Mouse (Mus musculus): ENCODE measurements around the gene Nr1h4.
"Not testable (repeated sequence)": the region's sequence is repeated elsewhere in the genome, so short reads cannot be mapped to it uniquely, and the experiment has no call there.

Gene Nr1h4

GRCm38 (mm10) chr10:89532929-89533727 lies at the start of gene Nr1h4:
TSS of gene Nr1h4 (minus strand) at chr10:89533585.
- peak; percentile 79 to 81 for DNase-seq

- no peak for DNase-seq
Measured at GRCm38 (mm10) chr10:89578801-89579200, 45.4 kb upstream of the Nr1h4 start.

GRCm38 (mm10) chr10:89577666-89578065 lies 44.3 kb upstream of the Nr1h4 start:
- no peak for DNase-seq

- no peak for DNase-seq
Measured at GRCm38 (mm10) chr10:89573421-89573820, 40.0 kb upstream of the Nr1h4 start.

GRCm38 (mm10) chr10:89572946-89573345 lies 39.6 kb upstream of the Nr1h4 start:
- DNase-seq: no peak

DNA sequence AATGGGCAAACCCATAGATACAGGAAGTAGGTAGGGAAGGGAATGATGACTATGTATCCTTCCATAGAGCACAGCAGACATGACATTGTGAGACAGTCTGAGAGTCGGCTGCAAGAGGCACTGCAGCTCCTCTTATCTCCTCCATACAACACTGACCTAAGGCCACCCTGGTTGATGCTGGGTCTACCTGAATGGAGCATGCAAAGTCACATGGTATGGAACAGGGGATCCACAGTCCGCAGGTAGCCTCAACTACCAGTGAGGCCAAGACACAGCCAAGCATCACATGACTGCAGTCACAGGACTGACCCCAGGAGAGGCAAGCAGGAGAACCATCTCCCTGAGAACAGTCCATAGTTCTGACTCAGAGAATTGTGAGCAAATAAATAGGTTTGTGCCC lies 34.0 kb upstream of the Nr1h4 start:
- DNase-seq: no peak

DNA sequence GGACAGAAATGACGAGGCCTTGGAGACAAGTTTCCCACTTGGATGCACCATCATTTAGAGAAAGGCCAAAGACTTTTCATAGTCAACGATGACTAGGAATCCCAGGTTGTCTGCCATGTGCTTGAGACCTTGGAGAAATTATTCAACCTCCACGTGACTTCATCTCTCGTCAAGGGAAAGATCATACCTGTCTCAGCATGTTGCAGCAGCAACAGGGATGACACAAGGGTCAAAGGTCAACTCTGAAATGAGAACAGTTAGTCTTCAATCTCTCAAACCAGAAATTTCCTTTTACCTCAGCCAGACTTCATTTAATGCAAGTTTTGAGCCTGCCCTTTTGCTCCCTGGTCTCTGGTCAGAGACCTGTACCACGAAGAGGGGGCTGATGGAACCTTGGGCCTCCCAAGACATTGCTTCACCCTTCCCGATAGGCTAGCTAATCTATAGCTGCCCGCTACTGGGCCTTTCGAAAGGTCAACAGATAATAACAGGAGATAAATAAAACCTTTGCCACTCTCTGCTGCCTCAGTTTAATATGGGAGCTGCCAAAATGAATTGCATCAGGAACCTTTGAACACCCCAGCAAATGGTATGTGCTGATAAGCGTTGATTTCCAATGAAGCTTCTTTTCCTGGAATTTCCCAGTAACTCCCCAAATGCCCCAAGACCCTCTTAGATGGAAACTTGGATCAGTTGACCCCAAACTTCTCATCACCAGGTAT lies 32.1 kb upstream of the Nr1h4 start:
- DNase-seq: no peak

GRCm38 (mm10) chr10:89562113-89562512 lies 28.7 kb upstream of the Nr1h4 start:
- no peak for DNase-seq

DNA sequence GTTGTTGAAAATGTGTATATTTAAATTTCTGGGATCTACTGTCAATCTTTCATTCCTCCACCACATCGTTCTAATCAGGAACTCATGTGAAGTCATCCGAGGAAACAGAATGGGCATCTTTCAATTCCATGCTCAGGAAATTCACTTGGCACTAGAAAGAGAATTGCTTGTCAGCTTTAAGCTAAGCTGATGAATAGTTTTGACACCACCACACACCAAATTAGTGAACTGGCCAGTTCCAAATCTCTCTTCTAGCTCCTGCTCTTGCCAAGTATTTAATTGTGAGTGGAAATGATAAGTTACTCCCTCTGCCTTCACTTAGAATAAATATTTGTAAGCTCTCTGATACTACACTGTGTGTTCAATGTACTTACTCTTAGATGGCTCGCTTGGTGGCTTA lies 26.0 kb upstream of the Nr1h4 start:
- no peak for DNase-seq

DNA sequence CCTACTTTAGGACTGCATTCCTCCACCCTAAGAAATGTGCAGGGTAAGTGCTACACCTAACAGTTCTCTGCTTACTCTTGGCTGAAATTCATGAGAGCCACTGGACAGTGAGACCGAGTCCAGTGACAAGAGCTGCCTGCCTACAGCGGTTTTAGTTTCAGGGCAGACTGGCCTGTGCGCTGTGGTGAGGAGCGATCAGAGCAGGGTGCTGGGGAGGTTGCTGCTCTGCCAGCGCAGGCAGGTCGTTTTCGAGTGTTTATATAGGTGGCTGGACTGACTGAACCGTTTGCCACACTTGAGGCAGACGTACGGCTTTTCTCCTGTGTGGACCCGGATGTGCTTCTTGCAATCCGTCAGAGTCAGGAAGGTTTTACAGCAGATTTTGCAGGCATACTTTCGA lies 21.5 kb upstream of the Nr1h4 start:
- DNase-seq: not testable (repeated sequence)

- DNase-seq: not testable (repeated sequence)
Measured at GRCm38 (mm10) chr10:89553855-89554254, 20.5 kb upstream of the Nr1h4 start.

GRCm38 (mm10) chr10:89553015-89553414 lies 19.6 kb upstream of the Nr1h4 start:
- DNase-seq: no peak

GRCm38 (mm10) chr10:89551657-89552056 lies 18.3 kb upstream of the Nr1h4 start:
- DNase-seq: no peak

DNA sequence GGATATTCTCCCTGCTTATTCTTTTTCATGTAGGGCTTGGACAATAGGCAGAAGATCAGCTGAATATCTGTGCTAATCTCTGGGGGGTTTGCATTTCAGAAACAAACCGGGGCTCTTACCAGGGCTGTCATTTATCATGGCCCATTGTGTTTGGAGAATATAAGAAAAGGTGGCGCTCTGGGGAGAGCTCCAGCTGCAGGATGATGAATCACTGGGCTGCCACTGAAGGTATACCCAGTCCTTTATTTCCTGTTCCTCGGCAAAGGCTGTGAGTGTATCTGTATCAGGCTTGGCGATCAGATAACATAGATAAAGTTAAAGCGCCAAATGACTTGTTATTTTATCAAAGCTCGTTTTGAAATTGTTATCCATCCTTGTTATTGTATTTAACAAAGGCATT lies 14.6 kb upstream of the Nr1h4 start:
- DNase-seq: no peak

GRCm38 (mm10) chr10:89546989-89547388 lies 13.6 kb upstream of the Nr1h4 start:
- no peak for DNase-seq

- no peak for DNase-seq
Measured at GRCm38 (mm10) chr10:89543867-89544266, 10.5 kb upstream of the Nr1h4 start.

GRCm38 (mm10) chr10:89542321-89542720 lies 8.9 kb upstream of the Nr1h4 start:
- no peak for DNase-seq

DNA sequence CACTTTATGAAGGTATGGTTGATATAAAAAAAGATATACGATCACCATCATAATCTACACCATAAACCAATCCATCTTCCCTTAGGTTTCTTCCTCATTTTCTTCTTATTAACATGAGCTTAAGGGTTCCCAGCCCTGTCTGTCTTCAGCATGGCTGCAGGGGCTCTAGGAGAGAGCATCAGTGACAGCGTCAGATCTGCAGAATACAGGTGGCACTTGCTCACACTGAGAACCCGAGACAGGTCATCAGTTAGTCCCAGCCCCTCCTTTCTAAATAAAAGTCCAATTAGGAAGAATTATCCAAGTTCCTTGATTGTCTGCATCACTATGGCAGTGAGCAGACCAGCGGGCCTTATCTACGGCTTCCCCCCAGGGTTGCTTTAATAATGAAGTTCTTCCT lies 934 bp downstream of the Nr1h4 start:
- peak in 1 of 2 experiments; percentile 7 for DNase-seq

GRCm38 (mm10) chr10:89531976-89532375 lies 1.4 kb downstream of the Nr1h4 start:
- peak; percentile 9 to 11 for DNase-seq

GRCm38 (mm10) chr10:89531194-89531634 lies 2.2 kb downstream of the Nr1h4 start:
- DNase-seq: peak; percentile 40 to 50

DNA sequence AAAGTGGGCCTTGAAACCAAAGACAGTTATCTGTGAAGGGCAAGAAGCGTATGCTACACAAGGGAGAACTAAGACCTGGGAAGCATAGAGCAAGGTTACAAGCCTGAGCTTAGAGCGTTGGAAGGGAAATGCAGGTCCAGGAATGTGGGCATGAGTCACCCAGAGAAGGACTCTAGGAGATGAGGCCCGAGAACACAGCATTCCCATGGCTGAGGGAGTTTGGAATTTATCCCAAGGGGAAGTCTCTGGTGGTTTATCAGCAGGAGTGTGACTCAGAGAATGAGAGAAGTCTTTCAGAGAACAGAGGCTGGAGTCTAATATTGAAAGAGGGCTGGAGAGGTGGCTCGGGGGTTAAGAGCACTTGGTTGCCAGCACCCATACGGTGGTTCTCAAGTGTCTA lies 6.3 kb downstream of the Nr1h4 start:
- no peak for DNase-seq

DNA sequence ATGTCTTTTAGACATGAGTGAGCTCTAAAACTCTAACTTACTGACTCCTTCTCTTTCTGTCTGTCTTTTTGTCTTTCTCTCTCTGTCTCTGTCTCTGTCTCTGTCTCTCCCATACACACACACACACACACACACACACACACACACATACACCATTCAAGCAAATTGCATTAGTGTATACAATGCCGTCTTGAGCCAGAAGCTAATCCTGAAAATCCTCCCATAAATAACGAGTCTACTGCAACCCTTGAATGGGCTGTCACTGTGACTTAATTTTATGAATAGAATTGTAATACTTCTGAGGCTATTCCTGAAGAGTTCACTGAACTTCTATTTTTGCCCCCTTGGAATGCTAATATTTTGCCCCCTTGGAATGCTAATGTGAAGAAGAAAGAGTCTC lies 7.6 kb downstream of the Nr1h4 start:
- no peak for DNase-seq

GRCm38 (mm10) chr10:89522481-89522880 lies 10.9 kb downstream of the Nr1h4 start:
- DNase-seq: no peak

DNA sequence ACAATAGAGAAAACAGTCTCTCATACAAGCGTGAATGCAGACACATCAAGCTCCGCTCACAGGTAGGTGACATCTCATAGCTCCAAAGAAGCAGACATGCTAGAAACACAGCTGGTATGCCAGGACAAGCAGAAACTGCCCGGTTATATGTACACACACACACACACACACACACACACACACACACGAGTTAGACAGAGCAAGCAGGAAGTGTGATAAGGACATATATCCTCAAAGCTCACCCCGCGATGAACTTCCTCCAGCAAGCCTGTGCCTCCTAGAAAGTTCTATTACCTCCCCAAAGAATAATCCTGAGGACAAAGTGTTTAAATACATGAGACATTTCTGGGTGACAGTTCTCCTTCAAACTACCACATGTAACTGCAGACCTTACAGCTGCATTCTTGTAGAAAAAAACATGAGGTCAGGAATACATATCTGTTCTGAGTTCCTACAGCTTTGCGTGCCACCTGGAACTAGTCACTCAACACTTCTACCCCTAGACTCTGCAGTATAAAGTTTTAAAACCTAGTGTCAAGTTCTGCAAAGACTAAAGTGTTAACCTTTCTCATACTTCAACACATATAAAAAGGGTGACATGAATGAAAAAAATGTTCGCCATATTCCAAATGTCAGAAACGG lies 11.5 kb downstream of the Nr1h4 start:
- DNase-seq: no peak
